Mouse (Mus musculus): ENCODE measurements around the gene Tgfbr2. TPM values are rescaled to one million over a fixed set of nuclear protein-coding genes. Genes with fewer than 3 reads are reported as not detected.

The Tgfbr2 gene
- polyA plus RNA-seq, 1 experiment from 2014 or later = 12.6 TPM

- Histone ChIP-seq H3K4me1 (ENCODE audit: control insufficient read depth, insufficient read depth, low read length) (no peaks in the 10 kb centered on the region), H3K9ac (ENCODE audit: low read length) (no peak overlapping the region), H3K9me3 (ENCODE audit: control insufficient read depth, low read length) (no peaks in the 10 kb centered on the region), H3K36me3 (ENCODE audit: control insufficient read depth, insufficient read depth, low read length) (no peaks in the 10 kb centered on the region), H3K4me2 (ENCODE audit: low read depth) (no peak overlapping the region), H3K27me3 (ENCODE audit: control insufficient read depth, insufficient read depth, low read length) (no peaks in the 10 kb centered on the region), H3K27ac (ENCODE audit: low read depth, low read length) (no peak overlapping the region), H3K4me3 (ENCODE audit: low read depth, low read length) (no peak overlapping the region)
- 88% methylated on average over 5 of the region's 5 CpGs for WGBS
- DNase-seq (ENCODE audit: low spot score) (no peak), ATAC-seq (ENCODE audit: insufficient read depth, low FRiP score, low TSS enrichment) (no peak)
These were observed 18.7 kb downstream of the Tgfbr2 start for GRCm38 (mm10) chr9:116156501-116156900.

- H3K9me3 ChIP-seq (ENCODE audit: control insufficient read depth, low read length) = no peaks in the 10 kb centered on the region
- H3K36me3 ChIP-seq (ENCODE audit: control insufficient read depth, insufficient read depth, low read length) = no peaks in the 10 kb centered on the region
- ATAC-seq (ENCODE audit: insufficient read depth, low FRiP score, low TSS enrichment) (no peak), DNase-seq (ENCODE audit: low spot score) (no peak)
- H3K4me1 ChIP-seq (ENCODE audit: control insufficient read depth, insufficient read depth, low read length) = no peaks in the 10 kb centered on the region
- H3K27me3 ChIP-seq (ENCODE audit: control insufficient read depth, insufficient read depth, low read length) = no peaks in the 10 kb centered on the region
- no peak overlapping the region for H3K4me2 ChIP-seq (ENCODE audit: low read depth)
- WGBS = 84% methylated on average over 4 of the region's 4 CpGs
- H3K27ac ChIP-seq (ENCODE audit: low read depth, low read length) = no peak overlapping the region
- no peak overlapping the region for H3K9ac ChIP-seq (ENCODE audit: low read length)
- no peak overlapping the region for H3K4me3 ChIP-seq (ENCODE audit: low read depth, low read length)
These were observed 22.3 kb downstream of the Tgfbr2 start for GRCm38 (mm10) chr9:116152878-116153277.

DNA sequence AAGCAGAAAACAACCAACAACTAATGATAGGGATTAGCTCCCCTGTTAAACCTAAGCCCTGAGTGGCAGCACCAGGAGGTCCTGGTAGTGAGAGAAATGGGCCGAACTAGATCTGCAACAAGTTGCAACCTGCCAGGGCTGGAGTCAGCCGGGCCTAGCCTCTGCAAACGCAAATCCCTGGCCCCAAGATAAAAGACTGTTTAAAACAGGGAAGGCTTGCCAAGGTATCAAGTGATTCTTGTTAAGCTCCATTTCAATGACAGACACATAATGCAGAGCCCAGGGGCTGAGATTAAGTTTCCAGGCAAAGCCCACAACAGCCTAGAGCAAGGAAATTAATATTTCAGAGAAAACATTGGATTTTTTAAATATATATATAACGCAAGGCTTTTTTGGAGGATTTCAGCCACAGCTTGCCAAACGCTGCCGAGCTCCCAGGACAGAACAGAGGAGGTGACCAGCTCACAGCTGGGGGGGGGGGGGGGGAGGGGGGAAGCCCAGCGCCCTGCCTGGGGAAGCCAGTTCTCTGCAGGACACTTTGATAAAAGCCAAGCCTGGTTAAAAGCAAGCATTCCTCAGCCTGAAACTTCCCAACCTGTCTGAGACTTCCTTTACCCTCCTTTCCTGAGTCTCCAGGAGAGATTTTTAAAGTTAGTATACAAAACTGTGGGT is 24.3 kb downstream of the Tgfbr2 start:
- H3K4me2 ChIP-seq (ENCODE audit: low read depth) = no peak overlapping the region
- no peaks in the 10 kb centered on the region for H3K4me1 ChIP-seq (ENCODE audit: control insufficient read depth, insufficient read depth, low read length)
- no peaks in the 10 kb centered on the region for H3K36me3 ChIP-seq (ENCODE audit: control insufficient read depth, insufficient read depth, low read length)
- no peak overlapping the region for H3K9ac ChIP-seq (ENCODE audit: low read length)
- no peak overlapping the region for H3K27ac ChIP-seq (ENCODE audit: low read depth, low read length)
- no peaks in the 10 kb centered on the region for H3K9me3 ChIP-seq (ENCODE audit: control insufficient read depth, low read length)
- no peaks in the 10 kb centered on the region for H3K27me3 ChIP-seq (ENCODE audit: control insufficient read depth, insufficient read depth, low read length)
- 35% methylated on average over 7 of the region's 7 CpGs for WGBS
- H3K4me3 ChIP-seq (ENCODE audit: low read depth, low read length) = no peak overlapping the region
- DNase-seq (ENCODE audit: low spot score) (no peak), ATAC-seq (ENCODE audit: insufficient read depth, low FRiP score, low TSS enrichment) (no peak)

- no peaks in the 10 kb centered on the region for H3K4me1 ChIP-seq (ENCODE audit: control insufficient read depth, insufficient read depth, low read length)
- DNase-seq (ENCODE audit: low spot score) (no peak), ATAC-seq (ENCODE audit: insufficient read depth, low FRiP score, low TSS enrichment) (no peak)
- no peaks in the 10 kb centered on the region for H3K9me3 ChIP-seq (ENCODE audit: control insufficient read depth, low read length)
- 84% methylated on average over 7 of the region's 7 CpGs for WGBS
- no peaks in the 10 kb centered on the region for H3K36me3 ChIP-seq (ENCODE audit: control insufficient read depth, insufficient read depth, low read length)
- no peaks in the 10 kb centered on the region for H3K27me3 ChIP-seq (ENCODE audit: control insufficient read depth, insufficient read depth, low read length)
- no peak overlapping the region for H3K27ac ChIP-seq (ENCODE audit: low read depth, low read length)
- H3K9ac ChIP-seq (ENCODE audit: low read length) = no peak overlapping the region
- H3K4me2 ChIP-seq (ENCODE audit: low read depth) = no peak overlapping the region
- H3K4me3 ChIP-seq (ENCODE audit: low read depth, low read length) = no peak overlapping the region
These were observed 26.4 kb downstream of the Tgfbr2 start for GRCm38 (mm10) chr9:116148809-116149208.

GRCm38 (mm10) chr9:116146235-116146634 is 28.9 kb downstream of the Tgfbr2 start:
- H3K27me3 ChIP-seq (ENCODE audit: control insufficient read depth, insufficient read depth, low read length) = no peaks in the 10 kb centered on the region
- no peak for DNase-seq (ENCODE audit: low spot score)
- 67% methylated on average over 9 of the region's 9 CpGs for WGBS
- no peaks in the 10 kb centered on the region for H3K9me3 ChIP-seq (ENCODE audit: control insufficient read depth, low read length)
- no peak overlapping the region for H3K9ac ChIP-seq (ENCODE audit: low read length)
- no peaks in the 10 kb centered on the region for H3K36me3 ChIP-seq (ENCODE audit: control insufficient read depth, insufficient read depth, low read length)
- H3K4me1 ChIP-seq (ENCODE audit: control insufficient read depth, insufficient read depth, low read length) = no peaks in the 10 kb centered on the region
- no peak overlapping the region for H3K4me2 ChIP-seq (ENCODE audit: low read depth)
- no peak overlapping the region for H3K4me3 ChIP-seq (ENCODE audit: low read depth, low read length)
- no peak for ATAC-seq (ENCODE audit: insufficient read depth, low FRiP score, low TSS enrichment)
- H3K27ac ChIP-seq (ENCODE audit: low read depth, low read length) = no peak overlapping the region

- 63% methylated on average over 10 of the region's 10 CpGs for WGBS
- DNase-seq (ENCODE audit: low spot score) = no peak
- no peaks in the 10 kb centered on the region for H3K36me3 ChIP-seq (ENCODE audit: control insufficient read depth, insufficient read depth, low read length)
- H3K27ac ChIP-seq (ENCODE audit: low read depth, low read length) = no peak overlapping the region
- no peak overlapping the region for H3K4me2 ChIP-seq (ENCODE audit: low read depth)
- H3K4me3 ChIP-seq (ENCODE audit: low read depth, low read length) = no peak overlapping the region
- ATAC-seq (ENCODE audit: insufficient read depth, low FRiP score, low TSS enrichment) = no peak
- no peaks in the 10 kb centered on the region for H3K9me3 ChIP-seq (ENCODE audit: control insufficient read depth, low read length)
- H3K9ac ChIP-seq (ENCODE audit: low read length) = no peak overlapping the region
- H3K27me3 ChIP-seq (ENCODE audit: control insufficient read depth, insufficient read depth, low read length) = no peaks in the 10 kb centered on the region
- no peaks in the 10 kb centered on the region for H3K4me1 ChIP-seq (ENCODE audit: control insufficient read depth, insufficient read depth, low read length)
These were observed 29.9 kb downstream of the Tgfbr2 start for GRCm38 (mm10) chr9:116145231-116145641.

- ATAC-seq (ENCODE audit: insufficient read depth, low FRiP score, low TSS enrichment) (no peak), DNase-seq (ENCODE audit: low spot score) (no peak)
- 90% methylated on average over 6 of the region's 6 CpGs for WGBS
- Histone ChIP-seq H3K4me1 (ENCODE audit: control insufficient read depth, insufficient read depth, low read length) (no peaks in the 10 kb centered on the region), H3K4me3 (ENCODE audit: low read depth, low read length) (no peak overlapping the region), H3K9me3 (ENCODE audit: control insufficient read depth, low read length) (no peaks in the 10 kb centered on the region), H3K4me2 (ENCODE audit: low read depth) (no peak overlapping the region), H3K36me3 (ENCODE audit: control insufficient read depth, insufficient read depth, low read length) (no peaks in the 10 kb centered on the region), H3K9ac (ENCODE audit: low read length) (no peak overlapping the region), H3K27ac (ENCODE audit: low read depth, low read length) (no peak overlapping the region), H3K27me3 (ENCODE audit: control insufficient read depth, insufficient read depth, low read length) (no peaks in the 10 kb centered on the region)
These were observed 34.7 kb downstream of the Tgfbr2 start for GRCm38 (mm10) chr9:116140422-116140821.

DNA sequence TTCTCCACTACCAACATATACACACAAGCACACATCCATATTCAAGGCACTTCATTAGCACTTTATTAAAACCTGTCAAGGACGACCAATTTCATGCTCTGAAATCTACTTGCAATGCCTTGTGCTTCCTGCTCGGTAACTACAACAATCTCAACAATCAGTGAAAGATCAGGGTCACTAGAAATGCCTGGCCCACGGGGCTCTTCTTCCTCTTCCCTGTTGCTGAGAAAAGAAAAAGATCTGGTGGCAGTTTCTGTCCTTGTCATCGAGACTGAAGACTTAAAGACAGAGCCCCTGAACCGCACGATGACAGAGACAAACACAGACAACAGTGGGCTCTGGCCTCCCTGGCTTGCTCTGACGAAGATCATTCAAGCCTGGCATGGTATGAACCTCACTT is 35.6 kb downstream of the Tgfbr2 start:
- no peak overlapping the region for H3K4me2 ChIP-seq (ENCODE audit: low read depth)
- DNase-seq (ENCODE audit: low spot score) (no peak), ATAC-seq (ENCODE audit: insufficient read depth, low FRiP score, low TSS enrichment) (no peak)
- H3K27me3 ChIP-seq (ENCODE audit: control insufficient read depth, insufficient read depth, low read length) = no peaks in the 10 kb centered on the region
- 75% methylated on average over 7 of the region's 7 CpGs for WGBS
- no peaks in the 10 kb centered on the region for H3K36me3 ChIP-seq (ENCODE audit: control insufficient read depth, insufficient read depth, low read length)
- no peaks in the 10 kb centered on the region for H3K9me3 ChIP-seq (ENCODE audit: control insufficient read depth, low read length)
- H3K4me1 ChIP-seq (ENCODE audit: control insufficient read depth, insufficient read depth, low read length) = no peaks in the 10 kb centered on the region
- H3K4me3 ChIP-seq (ENCODE audit: low read depth, low read length) = no peak overlapping the region
- H3K27ac ChIP-seq (ENCODE audit: low read depth, low read length) = no peak overlapping the region
- no peak overlapping the region for H3K9ac ChIP-seq (ENCODE audit: low read length)

DNA sequence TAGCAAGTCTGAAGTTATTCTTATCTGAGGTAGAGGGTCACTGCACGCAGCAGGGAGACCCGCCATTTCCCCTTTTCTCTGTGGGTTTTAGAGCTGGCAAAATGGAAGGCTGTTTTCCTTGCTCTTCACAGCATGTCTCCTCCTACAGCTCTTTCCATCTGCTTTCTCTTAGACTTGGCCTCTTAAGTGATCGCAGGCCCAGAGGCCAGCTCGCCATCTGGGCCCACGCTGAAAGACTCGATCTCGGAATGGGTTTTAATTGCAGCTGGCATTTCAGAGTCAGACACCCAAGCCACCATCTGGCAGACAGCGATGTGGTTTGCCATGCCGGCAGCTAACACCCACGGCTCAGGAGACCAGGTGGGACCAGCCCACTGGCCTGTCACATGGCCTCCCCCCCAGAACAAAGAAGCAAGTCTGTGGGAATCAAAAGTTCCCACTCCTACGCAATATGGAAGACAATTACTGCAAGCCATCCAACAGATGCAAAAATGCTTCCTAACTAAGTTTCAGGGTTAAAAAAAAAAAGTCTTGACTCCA is 36.5 kb downstream of the Tgfbr2 start:
- H3K27me3 ChIP-seq (ENCODE audit: control insufficient read depth, insufficient read depth, low read length) = no peaks in the 10 kb centered on the region
- no peak overlapping the region for H3K4me3 ChIP-seq (ENCODE audit: low read depth, low read length)
- 0 out of 2 replicates have a peak overlapping the region, but pooled peaks have one; percentile 3 for H3K27ac ChIP-seq (ENCODE audit: low read depth, low read length)
- WGBS = 50% methylated on average over 11 of the region's 11 CpGs
- DNase-seq (ENCODE audit: low spot score) (peak; percentile 63), ATAC-seq (ENCODE audit: insufficient read depth, low FRiP score, low TSS enrichment) (peak; percentile 63; the same call in 1 of the 2 replicates)
- H3K36me3 ChIP-seq (ENCODE audit: control insufficient read depth, insufficient read depth, low read length) = no peaks in the 10 kb centered on the region
- H3K4me2 ChIP-seq (ENCODE audit: low read depth) = no peak overlapping the region
- no peak overlapping the region for H3K9ac ChIP-seq (ENCODE audit: low read length)
- H3K4me1 ChIP-seq (ENCODE audit: control insufficient read depth, insufficient read depth, low read length) = no peaks in the 10 kb centered on the region
- no peaks in the 10 kb centered on the region for H3K9me3 ChIP-seq (ENCODE audit: control insufficient read depth, low read length)

Data from neural tube, embryonic 11.5 days (tissue).